Mouse (Mus musculus) embryonic facial prominence, embryonic 10.5 days (tissue): Measurements from ENCODE around the gene Micall1. TPM values are rescaled to one million over a fixed set of nuclear protein-coding genes. Genes with fewer than 3 reads are reported as not detected.

Experiments
- DNase-seq: peaks from one replicate; pipeline ENCODE4 v3.0.0-alpha.2; 2017; ENCODE audit warnings: low spot score
- H3K27ac ChIP-seq: fragments of 300-500 bp; sonication (generic); replicated peaks from 2 replicates; pipeline ENCODE4 v1.5.1; 2016; ENCODE audit warnings: mild to moderate bottlenecking
- H3K27me3 ChIP-seq: fragments of 300-500 bp; sonication (generic); replicated peaks from 2 replicates; pipeline ENCODE4 v1.6.1; 2016; ENCODE audit warnings: low read depth, mild to moderate bottlenecking; ENCODE audit not compliant: poor library complexity, severe bottlenecking
- H3K36me3 ChIP-seq: fragments of 300-500 bp; sonication (generic); replicated peaks from 2 replicates; pipeline ENCODE4 v1.6.1; 2016; ENCODE audit warnings: mild to moderate bottlenecking, moderate library complexity
- H3K4me1 ChIP-seq: fragments of 300-500 bp; sonication (generic); 2 replicates; pipeline ENCODE4 v1.6.1; 2016
- H3K4me3 ChIP-seq: fragments of 300-500 bp; sonication (generic); 2 replicates; pipeline ENCODE4 v1.5.1; 2016; ENCODE audit warnings: mild to moderate bottlenecking, moderate library complexity
- H3K9me3 ChIP-seq: fragments of 300-500 bp; sonication (generic); 2 replicates; pipeline ENCODE4 v1.6.1; 2016; ENCODE audit warnings: mild to moderate bottlenecking
- WGBS: fragments of 180-500 bp; shearing (Covaris S2); methylation state at CpG from one replicate; pipeline ENCODE4 v1.1.7; 2016; 5-methylcytosine and 5-hydroxymethylcytosine counted together
- polyA plus RNA-seq: library from polyadenylated mRNA; unstranded; fragments of >200 nt; fragmentation: Nextera tagmentation; extraction: Ambion mirVana; gene quantifications from 2 replicates; pipeline ENCODE4 v1.2.1, GENCODE M21; 2016

Gene Micall1
- polyA plus RNA-seq, 1 experiment from 2014 or later, result 7.4 TPM

GRCm38 (mm10) chr15:79139640-79140039 lies 30.9 kb downstream of the Micall1 start:
- WGBS, result 64% methylated on average over 10 of the region's 10 CpGs
- H3K4me3 ChIP-seq, result no peak overlapping the region
- no peak overlapping the region for H3K27ac ChIP-seq
- peaks cover 19% of the 10 kb centered on the region for H3K4me1 ChIP-seq
- no peak for DNase-seq
- peaks cover 14% of the 10 kb centered on the region for H3K36me3 ChIP-seq
- no peaks in the 10 kb centered on the region for H3K9me3 ChIP-seq
- H3K27me3 ChIP-seq, result no peaks in the 10 kb centered on the region

- DNase-seq, result peak; percentile 96
- H3K4me1 ChIP-seq, result peaks cover 19% of the 10 kb centered on the region
- under 1% methylated on average over 57 of the region's 57 CpGs for WGBS
- H3K27ac ChIP-seq, result peak within 1 kb of the TSS; percentile 87
- H3K36me3 ChIP-seq, result peaks cover 28% of the 10 kb centered on the region
- H3K27me3 ChIP-seq, result no peaks in the 10 kb centered on the region
- H3K9me3 ChIP-seq, result no peaks in the 10 kb centered on the region
- H3K4me3 ChIP-seq, result peak within 1 kb of the TSS; percentile 89
These were observed 32.3 kb downstream of the Micall1 start, which contains the start of the genes Polr2f and 1700088E04Rik for GRCm38 (mm10) chr15:79140866-79141565. Polr2f (plus strand) TSS chr15:79141009. 1700088E04Rik (minus strand) TSS chr15:79141253.

GRCm38 (mm10) chr15:79141566-79141917 lies 32.8 kb downstream of the Micall1 start:
- H3K27me3 ChIP-seq, result no peaks in the 10 kb centered on the region
- peaks cover 19% of the 10 kb centered on the region for H3K4me1 ChIP-seq
- H3K27ac ChIP-seq, result peak overlapping the region; percentile 87
- 1% methylated on average over 7 of the region's 7 CpGs for WGBS
- H3K9me3 ChIP-seq, result no peaks in the 10 kb centered on the region
- H3K4me3 ChIP-seq, result peak overlapping the region; percentile 89
- peaks cover 33% of the 10 kb centered on the region for H3K36me3 ChIP-seq
- no peak for DNase-seq

GRCm38 (mm10) chr15:79143316-79143715 lies 34.6 kb downstream of the Micall1 start:
- H3K9me3 ChIP-seq, result no peaks in the 10 kb centered on the region
- WGBS, result 89% methylated on average over 12 of the region's 12 CpGs
- DNase-seq, result no peak
- no peaks in the 10 kb centered on the region for H3K27me3 ChIP-seq
- H3K27ac ChIP-seq, result no peak overlapping the region
- H3K4me3 ChIP-seq, result no peak overlapping the region
- peaks cover 19% of the 10 kb centered on the region for H3K4me1 ChIP-seq
- peaks cover 51% of the 10 kb centered on the region for H3K36me3 ChIP-seq

GRCm38 (mm10) chr15:79144021-79144420 lies 35.3 kb downstream of the Micall1 start:
- Histone ChIP-seq H3K36me3 (peaks cover 58% of the 10 kb centered on the region), H3K27ac (no peak overlapping the region), H3K4me3 (no peak overlapping the region), H3K9me3 (no peaks in the 10 kb centered on the region), H3K4me1 (peaks cover 21% of the 10 kb centered on the region), H3K27me3 (no peaks in the 10 kb centered on the region)
- DNase-seq, result no peak
- 93% methylated on average over 8 of the region's 8 CpGs for WGBS

- Histone ChIP-seq H3K27ac (no peak overlapping the region), H3K27me3 (no peaks in the 10 kb centered on the region), H3K4me3 (no peak overlapping the region), H3K9me3 (no peaks in the 10 kb centered on the region), H3K36me3 (peaks cover 70% of the 10 kb centered on the region), H3K4me1 (peaks cover 19% of the 10 kb centered on the region)
- WGBS, result 90% methylated on average over 7 of the region's 7 CpGs
- DNase-seq, result no peak
These were observed 36.8 kb downstream of the Micall1 start for GRCm38 (mm10) chr15:79145522-79145921.

GRCm38 (mm10) chr15:79148533-79148932 lies 39.8 kb downstream of the Micall1 start:
- no peaks in the 10 kb centered on the region for H3K27me3 ChIP-seq
- 55% methylated on average over 7 of the region's 7 CpGs for WGBS
- peaks cover 95% of the 10 kb centered on the region for H3K36me3 ChIP-seq
- H3K9me3 ChIP-seq, result no peaks in the 10 kb centered on the region
- peaks cover 29% of the 10 kb centered on the region for H3K4me1 ChIP-seq
- H3K4me3 ChIP-seq, result no peak overlapping the region
- DNase-seq, result peak; percentile 88
- no peak overlapping the region for H3K27ac ChIP-seq

GRCm38 (mm10) chr15:79151881-79152280 lies 43.2 kb downstream of the Micall1 start:
- 35% methylated on average over 8 of the region's 8 CpGs for WGBS
- Histone ChIP-seq H3K27me3 (no peaks in the 10 kb centered on the region), H3K27ac (peak overlapping the region; percentile 78), H3K4me1 (peaks cover 54% of the 10 kb centered on the region), H3K36me3 (peaks cover 62% of the 10 kb centered on the region), H3K4me3 (peak overlapping the region; percentile 1; the same call in 1 of the 2 replicates), H3K9me3 (no peaks in the 10 kb centered on the region)
- peak; percentile 69 for DNase-seq

- Histone ChIP-seq H3K9me3 (no peaks in the 10 kb centered on the region), H3K36me3 (peaks cover 53% of the 10 kb centered on the region), H3K4me3 (no peak overlapping the region), H3K27me3 (no peaks in the 10 kb centered on the region), H3K27ac (peak overlapping the region; percentile 78), H3K4me1 (peaks cover 54% of the 10 kb centered on the region)
- no peak for DNase-seq
- WGBS, result 32% methylated on average over 6 of the region's 6 CpGs
These were observed 44.0 kb downstream of the Micall1 start for GRCm38 (mm10) chr15:79152709-79153108.

- 29% methylated on average over 3 of the region's 3 CpGs for WGBS
These were observed 46.9 kb downstream of the Micall1 start for GRCm38 (mm10) chr15:79155572-79155971.

GRCm38 (mm10) chr15:79162301-79162700 lies 53.6 kb downstream of the Micall1 start:
- H3K9me3 ChIP-seq, result no peaks in the 10 kb centered on the region
- H3K27ac ChIP-seq, result no peak overlapping the region; the same call in 1 of the 2 replicates
- no peak for DNase-seq
- WGBS, result 54% methylated on average over 7 of the region's 7 CpGs
- peaks cover 61% of the 10 kb centered on the region for H3K4me1 ChIP-seq
- no peaks in the 10 kb centered on the region for H3K36me3 ChIP-seq
- peaks cover 84% of the 10 kb centered on the region for H3K27me3 ChIP-seq
- peak overlapping the region; percentile 49 for H3K4me3 ChIP-seq

More at GRCm38 (mm10) chr15:79155572-79155971, 46.9 kb downstream of the Micall1 start:
- H3K4me1 ChIP-seq, result peaks cover 57% of the 10 kb centered on the region
- DNase-seq, result no peak
- peak overlapping the region; percentile 3; the same call in 1 of the 2 replicates for H3K4me3 ChIP-seq
- peak overlapping the region; percentile 72 for H3K27ac ChIP-seq
- no peaks in the 10 kb centered on the region for H3K9me3 ChIP-seq
- peaks cover 17% of the 10 kb centered on the region for H3K27me3 ChIP-seq
- H3K36me3 ChIP-seq, result peaks cover 28% of the 10 kb centered on the region

- Histone ChIP-seq H3K27ac (0 out of 2 replicates have a peak overlapping the region, but pooled peaks have one; percentile 40), H3K4me1 (peaks cover 66% of the 10 kb centered on the region), H3K27me3 (peaks cover 87% of the 10 kb centered on the region), H3K36me3 (no peaks in the 10 kb centered on the region), H3K9me3 (no peaks in the 10 kb centered on the region), H3K4me3 (peak overlapping the region; percentile 49)
- 33% methylated on average over 14 of the region's 14 CpGs for WGBS
- DNase-seq, result no peak
These were observed 54.1 kb downstream of the Micall1 start for GRCm38 (mm10) chr15:79162822-79163221.

GRCm38 (mm10) chr15:79164251-79164650 lies 55.6 kb downstream of the Micall1 start:
- Histone ChIP-seq H3K27ac (0 out of 2 replicates have a peak overlapping the region, but pooled peaks have one; percentile 35), H3K27me3 (peaks cover 95% of the 10 kb centered on the region), H3K4me3 (peak overlapping the region; percentile 49), H3K9me3 (no peaks in the 10 kb centered on the region), H3K4me1 (peaks cover 77% of the 10 kb centered on the region), H3K36me3 (no peaks in the 10 kb centered on the region)
- WGBS, result 4% methylated on average over 15 of the region's 15 CpGs
- DNase-seq, result peak; percentile 62
